Mouse (Mus musculus) left cerebral cortex, adult 2 months (tissue): Measurements from ENCODE around the gene Krtcap2. TPM values are rescaled to one million over a fixed set of nuclear protein-coding genes. Genes with fewer than 3 reads are reported as not detected.

Source experiments
- DNase-seq, 2 experiments: peaks; one replicate each; pipeline ENCODE4 v3.0.0; 2021 to 2022; ENCODE audit warnings: low spot score in 2 of 2, mixed read lengths in 1 of 2; ENCODE audit errors: extremely low spot score in 1 of 2
- H3K27ac ChIP-seq: fragments of 200-600 bp; 2 replicates; pipeline ENCODE4 v1.8.1; 2022
- H3K4me3 ChIP-seq: fragments of 200-600 bp; 2 replicates; pipeline ENCODE4 v1.8.1; 2022
- CTCF ChIP-seq: fragments of 200-600 bp; IDR thresholded peaks from 2 replicates; pipeline ENCODE4 v1.8.1; 2022; ENCODE audit warnings: antibody characterized with exemption, mild to moderate bottlenecking, moderate library complexity
- intact Hi-C: fragments of 180-260 bp; cut with DNase I; formaldehyde crosslinking; loops from one replicate; pipeline ENCODE4 v1.15.1; 2025
- total RNA-seq, 2 experiments: library from RNA; stranded (reverse); gene quantifications; 2 replicates each; pipeline ENCODE4 v1.2.3; 2021

The Krtcap2 gene
- total RNA-seq, 2 experiments from 2014 or later: 63.2 to 71.4 TPM

GRCm38 (mm10) chr3:89256177-89256576 is 10.4 kb downstream of the Krtcap2 start:
- no peak overlapping the region for H3K4me3 ChIP-seq
- intact Hi-C loops: no loop called here
- TF ChIP-seq CTCF: no peak

DNA sequence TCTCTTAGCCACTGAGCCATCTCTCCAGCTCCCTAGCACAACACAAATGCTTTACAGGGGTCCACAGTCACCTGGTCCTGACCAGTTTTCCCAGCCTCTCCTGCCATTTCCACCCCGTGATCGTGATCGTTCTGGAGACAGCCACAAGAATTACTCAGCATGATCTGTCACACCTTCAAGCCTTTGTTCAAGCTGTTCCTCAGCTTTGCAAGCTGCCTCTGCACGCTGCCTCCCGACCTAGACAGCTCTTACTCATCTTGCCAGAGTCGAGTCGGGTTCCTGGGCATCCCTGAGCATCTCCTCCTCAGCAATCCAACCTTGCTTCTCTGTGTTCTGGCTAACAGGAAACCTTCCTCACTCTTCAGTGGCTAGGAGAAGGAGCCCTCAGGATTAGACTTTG is 13.3 kb downstream of the Krtcap2 start, which contains the start of gene Dpm3:
Dpm3 (plus strand) TSS at position 283 of the 400 bp plus-strand sequence.
- H3K4me3 ChIP-seq: no peak within 1 kb of the TSS
- intact Hi-C loops: no loop called here
- no peak for TF ChIP-seq CTCF
- DNase-seq: no peak
- H3K27ac ChIP-seq: no peak within 1 kb of the TSS

More at GRCm38 (mm10) chr3:89256177-89256576, 10.4 kb downstream of the Krtcap2 start:
- DNase-seq: no peak
- H3K27ac ChIP-seq: no peak overlapping the region

- Histone ChIP-seq H3K27ac (no peak overlapping the region), H3K4me3 (no peak overlapping the region)
- intact Hi-C loops: no loop called here
- DNase-seq: no peak
- no peak for TF ChIP-seq CTCF
Observed at GRCm38 (mm10) chr3:89260211-89260610, 14.4 kb downstream of the Krtcap2 start.

GRCm38 (mm10) chr3:89262417-89262816 is 16.7 kb downstream of the Krtcap2 start:
- no peak for TF ChIP-seq CTCF
- peak overlapping the region; percentile 70; the same call in 1 of the 2 replicates for H3K27ac ChIP-seq
- DNase-seq: no peak
- no peak overlapping the region for H3K4me3 ChIP-seq
- intact Hi-C loops: no loop called here

- DNase-seq: peak; percentile 77 to 78
- Histone ChIP-seq H3K4me3 (peak overlapping the region; percentile 76), H3K27ac (peak overlapping the region; percentile 93)
- TF ChIP-seq CTCF: no peak
- intact Hi-C loops: no loop called here
Observed at GRCm38 (mm10) chr3:89266439-89266893, 20.7 kb downstream of the Krtcap2 start.

GRCm38 (mm10) chr3:89268916-89269315 is 23.1 kb downstream of the Krtcap2 start:
- Histone ChIP-seq H3K4me3 (peak overlapping the region; percentile 68), H3K27ac (peak overlapping the region; percentile 93; the same call in 1 of the 2 replicates)
- no peak for TF ChIP-seq CTCF
- DNase-seq: no peak
- intact Hi-C loops: no loop called here

GRCm38 (mm10) chr3:89270051-89270755 is 24.4 kb downstream of the Krtcap2 start, which contains the start of gene Slc50a1:
TSS of gene Slc50a1 (minus strand) at chr3:89270570.
- DNase-seq: peak; percentile 85 to 90
- Histone ChIP-seq H3K27ac (peak within 1 kb of the TSS; percentile 93), H3K4me3 (peak within 1 kb of the TSS; percentile 68)
- TF ChIP-seq CTCF: peak; percentile 46
- intact Hi-C loops: no loop called here

DNA sequence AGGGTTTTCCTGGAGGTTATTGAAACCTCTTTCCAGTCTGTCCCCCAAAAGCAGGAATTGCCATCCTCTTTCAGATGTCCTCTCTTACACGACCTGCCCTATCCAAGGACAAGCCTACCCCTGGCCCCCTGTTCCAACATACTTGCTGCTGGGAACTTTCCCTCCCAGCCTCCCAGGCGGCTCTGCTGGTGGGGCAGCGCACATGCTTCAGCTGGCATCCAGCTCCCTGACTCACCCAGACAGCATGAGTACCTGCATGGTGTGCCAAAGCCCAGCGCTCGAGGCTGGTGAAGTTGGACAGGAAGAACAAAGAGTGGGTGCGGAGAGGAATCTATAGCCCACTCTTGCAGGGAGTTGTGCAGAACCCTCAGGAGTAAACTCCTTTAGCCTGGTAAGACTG is 25.1 kb downstream of the Krtcap2 start:
- TF ChIP-seq CTCF: no peak
- Histone ChIP-seq H3K4me3 (peak overlapping the region; percentile 68), H3K27ac (peak overlapping the region; percentile 93)
- intact Hi-C loops: no loop called here
- peak; percentile 57 to 73 for DNase-seq

GRCm38 (mm10) chr3:89271760-89272159 is 26.0 kb downstream of the Krtcap2 start:
- Histone ChIP-seq H3K4me3 (no peak overlapping the region), H3K27ac (no peak overlapping the region)
- intact Hi-C loops: no loop called here
- no peak for TF ChIP-seq CTCF
- no peak for DNase-seq

DNA sequence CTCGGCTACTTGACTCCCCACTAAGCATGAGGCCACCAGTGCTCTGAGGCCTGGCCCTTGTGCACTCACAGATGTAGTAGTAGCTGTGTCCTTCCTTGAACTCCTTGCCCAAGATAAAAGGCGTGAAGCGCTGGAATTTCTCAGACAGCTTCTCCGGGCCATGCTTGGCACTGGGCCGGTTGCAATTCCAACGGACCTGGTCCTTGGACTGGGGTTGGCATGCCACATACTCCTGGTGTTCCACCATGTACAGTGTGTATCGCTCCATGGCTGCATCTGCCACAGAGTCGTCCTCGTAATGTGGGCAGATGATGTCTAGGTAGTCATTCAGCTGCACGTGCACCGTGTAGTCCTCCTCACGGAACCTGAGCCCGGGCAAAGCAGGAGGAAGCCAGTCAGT is 30.3 kb downstream of the Krtcap2 start:
- intact Hi-C loops: no loop called here
- Histone ChIP-seq H3K27ac (no peak overlapping the region), H3K4me3 (no peak overlapping the region)
- DNase-seq: no peak
- TF ChIP-seq CTCF: no peak

- intact Hi-C loops: no loop called here
- Histone ChIP-seq H3K27ac (peak overlapping the region; percentile 87), H3K4me3 (peak overlapping the region; percentile 61)
- peak in 1 of 2 experiments; percentile 40 for DNase-seq
- no peak for TF ChIP-seq CTCF
Observed at GRCm38 (mm10) chr3:89277281-89278021, 31.7 kb downstream of the Krtcap2 start.

DNA sequence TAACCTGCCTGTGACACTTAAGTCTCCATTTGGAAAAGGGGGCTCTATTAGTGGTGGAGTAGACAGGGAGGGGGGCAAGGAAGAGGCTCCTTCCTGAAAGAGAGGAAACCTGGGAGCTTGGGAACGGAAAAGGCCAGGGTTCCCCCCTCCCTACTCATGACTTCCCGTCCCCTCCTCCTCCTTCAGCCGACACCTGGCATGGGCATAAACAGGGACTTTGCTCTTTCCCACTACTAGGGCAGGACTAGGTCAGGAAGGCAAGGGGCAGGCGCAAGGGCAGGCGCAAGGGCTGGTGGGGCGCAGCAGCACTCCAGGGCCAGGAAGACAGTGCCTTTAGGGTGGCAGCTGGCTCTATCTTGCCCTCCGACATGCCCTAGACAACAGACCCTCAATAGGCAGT is 32.3 kb downstream of the Krtcap2 start:
- intact Hi-C loops: no loop called here
- no peak for TF ChIP-seq CTCF
- Histone ChIP-seq H3K4me3 (peak overlapping the region; percentile 61), H3K27ac (peak overlapping the region; percentile 87)
- no peak for DNase-seq
